8 mouse cellular contexts compared by ENCODE assay signal in the genomic region with DNA sequence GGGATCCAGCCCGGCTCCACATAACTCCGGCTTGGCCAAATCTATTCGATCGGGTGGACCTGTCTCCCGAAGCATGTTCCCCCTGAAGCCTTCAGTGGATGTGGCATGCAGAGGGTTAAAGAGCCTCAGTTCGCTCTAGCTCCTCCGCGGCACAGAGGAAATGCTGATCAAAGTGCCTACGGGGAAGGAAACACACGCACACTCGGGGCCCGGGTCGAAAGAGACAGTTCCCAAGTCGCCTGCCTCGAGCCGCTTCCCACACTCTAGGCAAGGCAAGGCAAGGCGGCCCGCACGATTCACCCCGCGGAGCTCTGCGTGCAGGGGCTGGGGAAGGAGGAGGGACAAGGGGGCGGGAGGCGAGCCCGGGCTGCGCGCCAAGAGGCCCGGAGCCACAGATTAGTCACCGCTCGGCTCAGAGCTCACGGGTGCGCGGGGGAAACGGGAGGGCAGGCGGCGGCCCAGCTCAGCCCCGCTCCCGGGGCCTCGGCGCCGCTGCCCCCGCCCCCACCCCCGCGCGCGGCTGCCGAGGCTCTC.
DNase-seq lines count a peak whose midpoint lies in the region; ATAC-seq and TF ChIP-seq lines count a peak whose summit lies in the region.

No protein-coding gene starts in this region.

- H3K36me3 ChIP-seq in embryonic facial prominence, embryonic 15.5 days = no peaks in the 10 kb centered on the region
- H3K36me3 ChIP-seq in heart, embryonic 14.5 days (ENCODE audit: control insufficient read depth, insufficient read depth, low read length) = no peaks in the 10 kb centered on the region
- no peaks in the 10 kb centered on the region for H3K36me3 ChIP-seq in kidney, embryonic 16.5 days (ENCODE audit: insufficient read depth, low read length)
- no peaks in the 10 kb centered on the region for H3K36me3 ChIP-seq in liver, embryonic 14.5 days (replicated peaks; ENCODE audit: control insufficient read depth, insufficient read depth, low read depth)
- H3K36me3 ChIP-seq in neural tube, embryonic 11.5 days (ENCODE audit: control insufficient read depth, insufficient read depth, low read length) = no peaks in the 10 kb centered on the region

- no peak overlapping the region; the same call in 1 of the 2 replicates for H3K9ac ChIP-seq in embryonic facial prominence, embryonic 15.5 days
- peak overlapping the region; percentile 84 for H3K9ac ChIP-seq in heart, embryonic 14.5 days (ENCODE audit: low read length)
- H3K9ac ChIP-seq in kidney, embryonic 16.5 days (replicated peaks; ENCODE audit: low read length) = peak overlapping the region; percentile 76
- no peak overlapping the region for H3K9ac ChIP-seq in liver, embryonic 14.5 days (replicated peaks)
- peak overlapping the region; percentile 76 for H3K9ac ChIP-seq in neural tube, embryonic 11.5 days (ENCODE audit: low read length)

- WGBS in embryonic facial prominence, embryonic 15.5 days = 1% methylated on average over 46 of the region's 47 CpGs
- 2% methylated on average over 33 of the region's 47 CpGs for WGBS in heart, embryonic 14.5 days
- WGBS in kidney, embryonic 16.5 days = 0% methylated on average over 32 of the region's 47 CpGs
- 2% methylated on average over 40 of the region's 47 CpGs for WGBS in liver, embryonic 14.5 days (ENCODE audit: insufficient replicate concordance)
- 2% methylated on average over 32 of the region's 47 CpGs for WGBS in neural tube, embryonic 11.5 days

- H3K4me2 ChIP-seq in embryonic facial prominence, embryonic 15.5 days (replicated peaks) = peak overlapping the region; percentile 86
- H3K4me2 ChIP-seq in heart, embryonic 14.5 days (ENCODE audit: low read length) = peak overlapping the region; percentile 83
- peak overlapping the region; percentile 81 for H3K4me2 ChIP-seq in kidney, embryonic 16.5 days (replicated peaks; ENCODE audit: low read depth, low read length)
- peak overlapping the region; percentile 60 for H3K4me2 ChIP-seq in liver, embryonic 14.5 days (ENCODE audit: low read depth)
- peak overlapping the region; percentile 82 for H3K4me2 ChIP-seq in neural tube, embryonic 11.5 days (ENCODE audit: low read depth)

- peaks cover 50% of the 10 kb centered on the region for H3K27me3 ChIP-seq in embryonic facial prominence, embryonic 15.5 days
- H3K27me3 ChIP-seq in heart, embryonic 14.5 days (ENCODE audit: control insufficient read depth, insufficient read depth, low read length) = peaks cover 43% of the 10 kb centered on the region
- H3K27me3 ChIP-seq in kidney, embryonic 16.5 days (ENCODE audit: insufficient read depth, low read length) = peaks cover 69% of the 10 kb centered on the region
- H3K27me3 ChIP-seq in liver, embryonic 14.5 days (ENCODE audit: control insufficient read depth, insufficient read depth, low read length) = peaks cover 82% of the 10 kb centered on the region
- peaks cover 56% of the 10 kb centered on the region for H3K27me3 ChIP-seq in neural tube, embryonic 11.5 days (ENCODE audit: control insufficient read depth, insufficient read depth, low read length)

- peak overlapping the region; percentile 85 for H3K27ac ChIP-seq in embryonic facial prominence, embryonic 15.5 days (replicated peaks)
- H3K27ac ChIP-seq in heart, embryonic 14.5 days (replicated peaks in 1 of 2; ENCODE audit: control insufficient read depth in 1 of 2, insufficient read depth in 1 of 2, low read depth in 2 of 2, low read length in 2 of 2) = peak overlapping the region; percentile 91 to 95
- H3K27ac ChIP-seq in kidney, embryonic 16.5 days (ENCODE audit: low read length) = peak overlapping the region; percentile 95
- H3K27ac ChIP-seq in liver, embryonic 14.5 days = no peak overlapping the region
- peak overlapping the region; percentile 89 for H3K27ac ChIP-seq in neural tube, embryonic 11.5 days (ENCODE audit: low read depth, low read length)

- no peaks in the 10 kb centered on the region for H3K9me3 ChIP-seq in embryonic facial prominence, embryonic 15.5 days (replicated peaks)
- H3K9me3 ChIP-seq in heart, embryonic 14.5 days (ENCODE audit: control insufficient read depth, low read length) = no peaks in the 10 kb centered on the region
- H3K9me3 ChIP-seq in kidney, embryonic 16.5 days (ENCODE audit: low read length) = no peaks in the 10 kb centered on the region
- H3K9me3 ChIP-seq in liver, embryonic 14.5 days (ENCODE audit: control insufficient read depth, low read length) = no peaks in the 10 kb centered on the region
- no peaks in the 10 kb centered on the region for H3K9me3 ChIP-seq in neural tube, embryonic 11.5 days (ENCODE audit: control insufficient read depth, low read length)

- H3K4me3 ChIP-seq in embryonic facial prominence, embryonic 15.5 days (replicated peaks) = peak overlapping the region; percentile 50
- H3K4me3 ChIP-seq in heart, embryonic 14.5 days (ENCODE audit: control insufficient read depth in 1 of 2, insufficient read depth in 1 of 2, low read depth in 1 of 2, low read length in 2 of 2) = peak overlapping the region; percentile 54 to 59
- peak overlapping the region; percentile 54 for H3K4me3 ChIP-seq in kidney, embryonic 16.5 days (ENCODE audit: low read length)
- H3K4me3 ChIP-seq in liver, embryonic 14.5 days (ENCODE audit: insufficient read depth in 1 of 2, low read depth in 2 of 2, low read length in 2 of 2) = peak overlapping the region; percentile 21 to 43
- peak overlapping the region; percentile 44 for H3K4me3 ChIP-seq in neural tube, embryonic 11.5 days (ENCODE audit: low read depth, low read length)

- DNase-seq in A20 (ENCODE audit: low read depth, low spot score) = peak; percentile 68
- peak; percentile 81 for DNase-seq in adrenal gland, postnatal 25 days
- DNase-seq in liver, embryonic 14.5 days (ENCODE audit: low read depth in 3 of 3, low spot score in 3 of 3) = no peak
- DNase-seq in neural tube, embryonic 11.5 days (ENCODE audit: low spot score) = peak; percentile 76
- DNase-seq in testis, postnatal 10 days (ENCODE audit: low spot score) = peak; percentile 75

- H3K4me1 ChIP-seq in embryonic facial prominence, embryonic 15.5 days = peaks cover 23% of the 10 kb centered on the region
- peaks cover 23 to 29% of the 10 kb centered on the region in 2 experiments for H3K4me1 ChIP-seq in heart, embryonic 14.5 days (ENCODE audit: control insufficient read depth in 2 of 2, insufficient read depth in 2 of 2, low read length in 2 of 2)
- peaks cover 30% of the 10 kb centered on the region for H3K4me1 ChIP-seq in kidney, embryonic 16.5 days (ENCODE audit: insufficient read depth, low read length)
- peaks cover 0 to 6% of the 10 kb centered on the region in 2 experiments; a peak in 2 of 4 replicates for H3K4me1 ChIP-seq in liver, embryonic 14.5 days (replicated peaks; ENCODE audit: control insufficient read depth in 2 of 2, insufficient read depth in 2 of 2, low read length in 1 of 2)
- peaks cover 20% of the 10 kb centered on the region; the same call in 1 of the 2 replicates for H3K4me1 ChIP-seq in neural tube, embryonic 11.5 days (ENCODE audit: control insufficient read depth, insufficient read depth, low read length)

- TF ChIP-seq EP300 in liver, embryonic 14.5 days (IDR thresholded peaks at IDR 0.05; ENCODE audit: low read depth) = no peak

- TF ChIP-seq CTCF in liver, embryonic 14.5 days (IDR thresholded peaks at IDR 0.05; ENCODE audit: low read depth) = no peak

- peak; percentile 65 for ATAC-seq in embryonic facial prominence, embryonic 15.5 days (ENCODE audit: insufficient number of reproducible peaks, low FRiP score, low TSS enrichment, low read depth)
- ATAC-seq in heart, embryonic 14.5 days (ENCODE audit: insufficient number of reproducible peaks, insufficient read depth, low FRiP score, low read depth) = peak; percentile 63
- ATAC-seq in kidney, embryonic 16.5 days (ENCODE audit: low FRiP score, low TSS enrichment) = peak; percentile 60
- ATAC-seq in liver, embryonic 14.5 days (ENCODE audit: insufficient read depth) = peak; percentile 34; the same call in 1 of the 2 replicates
- ATAC-seq in neural tube, embryonic 11.5 days (ENCODE audit: insufficient read depth, low FRiP score, low TSS enrichment) = peak; percentile 33; the same call in 1 of the 2 replicates

Comparison
In these comparisons a context has a peak if more than half of its experiments do, and no peak if none do; other contexts are left out.
1. DNase-seq: peak in A20 (single experiment), adrenal gland, postnatal 25 days (single experiment), neural tube, embryonic 11.5 days (single experiment) and testis, postnatal 10 days (single experiment); none in liver, embryonic 14.5 days (0 of 3).
2. H3K9ac ChIP-seq: peak in heart, embryonic 14.5 days (single experiment), kidney, embryonic 16.5 days (single experiment) and neural tube, embryonic 11.5 days (single experiment); none in embryonic facial prominence, embryonic 15.5 days (single experiment) and liver, embryonic 14.5 days (single experiment).
3. Peak in every context shown above with its lines, with median percentiles within 50 percentile points of each other: ATAC-seq, H3K4me2 ChIP-seq and H3K4me3 ChIP-seq.